Mouse (Mus musculus) limb, embryonic 14.5 days (tissue): ENCODE data around the gene Btg1. TPM values are rescaled to one million over a fixed set of nuclear protein-coding genes. Genes with fewer than 3 reads are reported as not detected.

ENCODE experiments used
- ATAC-seq: fragments of 200-750 bp; cut with Nextera tagmentation; 2 replicates; pipeline ENCODE4 v1.8.0; 2017; ENCODE audit warnings: low read depth, moderate number of reproducible peaks, moderate TSS enrichment; ENCODE audit not compliant: low FRiP score
- DNase-seq: peaks from one replicate; pipeline ENCODE4 v3.0.0-alpha.2; 2015; ENCODE audit warnings: low spot score
- H3K27ac ChIP-seq: fragments of 300-500 bp; sonication (generic); replicated peaks from 2 replicates; pipeline ENCODE4 v1.5.1; 2014; ENCODE audit warnings: low read depth, mild to moderate bottlenecking, low read length, moderate library complexity, mixed read lengths
- H3K27me3 ChIP-seq: fragments of 300-500 bp; sonication (generic); 2 replicates; pipeline ENCODE4 v1.6.1; 2014; ENCODE audit warnings: low read length, mixed read lengths; ENCODE audit not compliant: control insufficient read depth, insufficient read depth
- H3K36me3 ChIP-seq: fragments of 300-500 bp; sonication (generic); 2 replicates; pipeline ENCODE4 v1.6.1; 2014; ENCODE audit warnings: mild to moderate bottlenecking, low read length, moderate library complexity, mixed read lengths; ENCODE audit not compliant: control insufficient read depth, insufficient read depth
- H3K4me1 ChIP-seq: fragments of 300-500 bp; sonication (generic); 2 replicates; pipeline ENCODE4 v1.6.1; 2014; ENCODE audit warnings: antibody characterized with exemption, low read length, mixed read lengths; ENCODE audit not compliant: control insufficient read depth, insufficient read depth
- H3K4me2 ChIP-seq: fragments of 300-500 bp; sonication (generic); replicated peaks from 2 replicates; pipeline ENCODE4 v1.6.1; 2014; ENCODE audit warnings: low read depth, mild to moderate bottlenecking, low read length, moderate library complexity; ENCODE audit not compliant: severe bottlenecking
- H3K4me3 ChIP-seq: fragments of 300-500 bp; sonication (generic); replicated peaks from 2 replicates; pipeline ENCODE4 v1.5.1; 2014; ENCODE audit warnings: low read length
- H3K9ac ChIP-seq: fragments of 300-500 bp; sonication (generic); 2 replicates; pipeline ENCODE4 v1.6.1; 2014; ENCODE audit warnings: mild to moderate bottlenecking, low read depth, low read length, moderate library complexity; ENCODE audit not compliant: severe bottlenecking
- H3K9me3 ChIP-seq: fragments of 300-500 bp; sonication (generic); 2 replicates; pipeline ENCODE4 v1.6.1; 2016; ENCODE audit warnings: low read length; ENCODE audit not compliant: control insufficient read depth
- POLR2A ChIP-seq: fragments of 200-500 bp; IDR thresholded peaks from 2 replicates; pipeline ENCODE4 v1.8.0; 2012; ENCODE audit warnings: inconsistent platforms, mild to moderate bottlenecking, moderate library complexity, borderline replicate concordance; ENCODE audit not compliant: insufficient read depth, insufficient read length; ENCODE audit errors: extremely low read depth
- WGBS: fragments of 180-500 bp; shearing (Covaris S2); extraction: QIAGEN DNeasy Blood & Tissue Kit; methylation state at CpG from one replicate; pipeline ENCODE4 v1.1.7; 2014; 5-methylcytosine and 5-hydroxymethylcytosine counted together
- polyA plus RNA-seq, 2 experiments: library from polyadenylated mRNA; depleted of rRNA in 1 of 2; stranded (reverse) in 1 of 2; unstranded in 1 of 2; fragments of >200 nt; fragmentation: Nextera tagmentation in 1 of 2; extraction: Ambion mirVana in 1 of 2; gene quantifications; 2 replicates each; pipeline versions ENCODE4 v1.2.1 to v1.2.3; 2012 to 2014

The Btg1 gene
- polyA plus RNA-seq, 2 experiments: 43.7 to 107 TPM

- 93% methylated on average over 10 of the region's 10 CpGs for WGBS
Measured at GRCm38 (mm10) chr10:96627332-96627731, 10.5 kb downstream of the Btg1 start.

GRCm38 (mm10) chr10:96628100-96628912 lies 11.5 kb downstream of the Btg1 start:
- H3K27me3 ChIP-seq: no peaks in the 10 kb centered on the region
- 82% methylated on average over 16 of the region's 16 CpGs for WGBS
- H3K4me2 ChIP-seq: no peak overlapping the region
- peaks cover 4% of the 10 kb centered on the region for H3K4me1 ChIP-seq
- no peak overlapping the region for H3K4me3 ChIP-seq
- H3K9ac ChIP-seq: no peak overlapping the region
- H3K27ac ChIP-seq: no peak overlapping the region
- DNase-seq (no peak), ATAC-seq (no peak)
- TF ChIP-seq POLR2A: no peak
- H3K36me3 ChIP-seq: peaks cover 30% of the 10 kb centered on the region
- H3K9me3 ChIP-seq: no peaks in the 10 kb centered on the region

More at GRCm38 (mm10) chr10:96627332-96627731, 10.5 kb downstream of the Btg1 start:
- H3K36me3 ChIP-seq: peaks cover 37% of the 10 kb centered on the region
- H3K4me1 ChIP-seq: peaks cover 12% of the 10 kb centered on the region
- no peak for DNase-seq
- TF ChIP-seq POLR2A: no peak
- no peak overlapping the region for H3K4me3 ChIP-seq
- no peaks in the 10 kb centered on the region for H3K9me3 ChIP-seq
- no peak overlapping the region for H3K4me2 ChIP-seq
- ATAC-seq: no peak
- H3K9ac ChIP-seq: no peak overlapping the region
- no peak overlapping the region for H3K27ac ChIP-seq
- H3K27me3 ChIP-seq: no peaks in the 10 kb centered on the region

- ATAC-seq: no peak
- H3K9me3 ChIP-seq: no peaks in the 10 kb centered on the region
Measured at GRCm38 (mm10) chr10:96628913-96629199, 12.1 kb downstream of the Btg1 start.

GRCm38 (mm10) chr10:96630110-96630509 lies 13.3 kb downstream of the Btg1 start:
- ATAC-seq (no peak), DNase-seq (no peak)
- Histone ChIP-seq H3K27me3 (no peaks in the 10 kb centered on the region), H3K9me3 (no peaks in the 10 kb centered on the region), H3K27ac (no peak overlapping the region), H3K4me2 (no peak overlapping the region), H3K36me3 (peaks cover 19% of the 10 kb centered on the region), H3K4me3 (no peak overlapping the region), H3K4me1 (no peaks in the 10 kb centered on the region), H3K9ac (no peak overlapping the region)
- 71% methylated on average over 5 of the region's 5 CpGs for WGBS
- TF ChIP-seq POLR2A: no peak

More at GRCm38 (mm10) chr10:96628913-96629199, 12.1 kb downstream of the Btg1 start:
- WGBS: 86% methylated on average over 7 of the region's 7 CpGs
- H3K4me1 ChIP-seq: 0 out of 2 replicates have a peak, but pooled peaks cover 2% of the 10 kb centered on the region
- H3K4me3 ChIP-seq: no peak overlapping the region
- no peaks in the 10 kb centered on the region for H3K27me3 ChIP-seq
- H3K4me2 ChIP-seq: no peak overlapping the region
- H3K27ac ChIP-seq: no peak overlapping the region
- H3K9ac ChIP-seq: no peak overlapping the region
- no peak for DNase-seq
- no peak for TF ChIP-seq POLR2A
- H3K36me3 ChIP-seq: peaks cover 24% of the 10 kb centered on the region

- DNase-seq: no peak
- WGBS: 57% methylated on average over 9 of the region's 9 CpGs
- Histone ChIP-seq H3K36me3 (peaks cover 12% of the 10 kb centered on the region; the same call in 1 of the 2 replicates), H3K4me3 (no peak overlapping the region), H3K27me3 (no peaks in the 10 kb centered on the region), H3K9ac (no peak overlapping the region), H3K4me2 (no peak overlapping the region), H3K4me1 (no peaks in the 10 kb centered on the region), H3K27ac (no peak overlapping the region), H3K9me3 (no peaks in the 10 kb centered on the region)
- no peak for ATAC-seq
- no peak for TF ChIP-seq POLR2A
Measured at GRCm38 (mm10) chr10:96631066-96631711, 14.4 kb downstream of the Btg1 start.
